Mouse (Mus musculus) liver, embryonic 11.5 days (tissue): ENCODE results near the gene Syp. TPM values are rescaled to one million over a fixed set of nuclear protein-coding genes. Genes with fewer than 3 reads are reported as not detected.

ENCODE experiments used
- ATAC-seq: fragments of 200-750 bp; cut with Nextera tagmentation; replicated peaks from 2 replicates; pipeline ENCODE4 v1.8.0; 2017; ENCODE audit warnings: moderate number of reproducible peaks, mild to moderate bottlenecking, moderate TSS enrichment, moderate library complexity; ENCODE audit not compliant: low FRiP score
- DNase-seq: peaks from one replicate; pipeline ENCODE4 v3.0.0-alpha.2; 2017; ENCODE audit warnings: low spot score
- H3K27ac ChIP-seq: fragments of 300-500 bp; sonication (generic); 2 replicates; pipeline ENCODE4 v1.5.1; 2014; ENCODE audit warnings: mild to moderate bottlenecking, low read depth, low read length, control low read depth
- H3K27me3 ChIP-seq: fragments of 300-500 bp; sonication (generic); replicated peaks from 2 replicates; pipeline ENCODE4 v1.6.1; 2014; ENCODE audit warnings: low read length, mixed read lengths; ENCODE audit not compliant: control insufficient read depth, insufficient read depth
- H3K36me3 ChIP-seq: fragments of 300-500 bp; sonication (generic); 2 replicates; pipeline ENCODE4 v1.6.1; 2014; ENCODE audit warnings: mild to moderate bottlenecking, low read length, moderate library complexity, mixed read lengths; ENCODE audit not compliant: control insufficient read depth, insufficient read depth
- H3K4me1 ChIP-seq: fragments of 300-500 bp; sonication (generic); replicated peaks from 2 replicates; pipeline ENCODE4 v1.6.1; 2014; ENCODE audit warnings: low read length, mixed read lengths; ENCODE audit not compliant: control insufficient read depth, insufficient read depth
- H3K4me2 ChIP-seq: fragments of 300-500 bp; sonication (generic); 2 replicates; pipeline ENCODE4 v1.6.1; 2014; ENCODE audit warnings: mild to moderate bottlenecking, control low read depth, moderate library complexity
- H3K4me3 ChIP-seq: fragments of 300-500 bp; sonication (generic); 2 replicates; pipeline ENCODE4 v1.5.1; 2014; ENCODE audit warnings: low read depth, low read length, control low read depth
- H3K9ac ChIP-seq: fragments of 300-500 bp; sonication (generic); 2 replicates; pipeline ENCODE4 v1.6.1; 2014; ENCODE audit warnings: low read depth, low read length, control low read depth
- H3K9me3 ChIP-seq: fragments of 300-500 bp; sonication (generic); 2 replicates; pipeline ENCODE4 v1.6.1; 2016; ENCODE audit warnings: low read length, inconsistent platforms, mixed read lengths; ENCODE audit not compliant: control insufficient read depth
- WGBS: fragments of 180-500 bp; shearing (Covaris S2); extraction: QIAGEN DNeasy Blood & Tissue Kit; methylation state at CpG from one replicate; pipeline ENCODE4 v1.1.7; 2014; 5-methylcytosine and 5-hydroxymethylcytosine counted together
- polyA plus RNA-seq: library from polyadenylated mRNA; unstranded; fragments of >200 nt; fragmentation: Nextera tagmentation; extraction: Ambion mirVana; gene quantifications from 2 replicates; pipeline ENCODE4 v1.2.1, GENCODE M21; 2014

The Syp gene
- polyA plus RNA-seq = 0.69 and 0.95 TPM in 2 replicates

DNA sequence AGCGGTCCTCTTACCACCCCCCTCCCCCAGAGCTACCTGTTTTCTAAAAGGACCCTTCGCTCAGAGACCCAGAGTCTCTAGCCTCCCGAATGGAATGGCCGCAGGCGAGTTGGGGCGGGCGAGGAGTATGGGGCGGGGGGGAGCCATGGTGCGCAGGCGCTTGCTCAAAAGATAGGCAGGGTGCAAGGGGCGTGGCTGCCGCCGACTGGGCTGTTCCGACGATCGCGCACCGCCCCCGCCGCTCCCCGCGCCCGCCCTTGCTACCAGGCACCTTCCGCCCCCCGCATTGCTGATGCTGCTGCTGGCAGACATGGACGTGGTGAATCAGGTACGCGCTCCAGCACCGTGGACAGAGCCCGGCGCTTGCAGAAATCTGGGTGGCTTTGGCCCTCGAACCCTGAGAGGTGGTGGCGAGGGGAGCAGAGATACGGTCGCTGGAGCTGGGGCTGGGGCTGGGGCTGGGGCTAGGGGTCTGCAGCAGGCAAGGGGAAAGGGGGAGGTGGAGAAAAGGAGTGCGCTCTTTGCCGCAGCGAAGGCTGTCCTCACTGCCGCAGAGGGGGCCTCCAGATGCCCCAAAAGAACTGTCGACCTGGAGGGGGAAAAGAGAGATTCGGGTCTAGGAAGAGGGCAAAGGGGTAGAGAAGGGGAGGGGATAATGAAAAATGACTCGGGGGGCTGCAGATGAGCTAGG is at the start of gene Syp:
TSS of gene Syp (plus strand) at position 71 of the 691 bp plus-strand sequence.
- no peak within 1 kb of the TSS for H3K27ac ChIP-seq
- peak within 1 kb of the TSS; percentile 33 for H3K4me3 ChIP-seq
- H3K9me3 ChIP-seq = no peaks in the 10 kb centered on the region
- ATAC-seq = peak; percentile 90
- H3K36me3 ChIP-seq = no peaks in the 10 kb centered on the region
- H3K4me1 ChIP-seq = no peaks in the 10 kb centered on the region
- WGBS = 14% methylated on average over 42 of the region's 42 CpGs
- no peak within 1 kb of the TSS for H3K9ac ChIP-seq
- H3K4me2 ChIP-seq = peak within 1 kb of the TSS; percentile 60
- peak; percentile 88 for DNase-seq
- H3K27me3 ChIP-seq = peaks cover 11% of the 10 kb centered on the region

DNA sequence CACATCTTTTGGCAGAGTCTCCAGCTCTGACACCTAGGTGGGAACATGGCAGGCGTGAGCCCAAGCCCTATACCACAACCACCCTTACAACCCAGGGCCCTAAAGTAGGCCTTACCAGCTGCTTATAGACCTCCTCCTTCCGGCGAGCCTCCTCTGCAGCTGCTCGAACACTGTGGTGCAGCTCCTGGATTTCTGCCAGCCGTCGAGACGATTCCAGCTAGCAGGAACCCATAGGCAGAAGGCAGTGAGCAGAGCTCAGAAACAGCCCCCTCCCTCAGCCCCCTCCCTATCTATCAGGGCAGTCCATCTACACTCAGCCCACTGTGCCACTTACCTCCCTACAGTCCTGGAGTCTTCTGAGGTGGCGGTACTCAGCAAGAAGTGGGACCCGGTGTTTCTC is 42.9 kb upstream of the Syp start:
- Histone ChIP-seq H3K9ac (no peak overlapping the region), H3K4me3 (no peak overlapping the region), H3K9me3 (no peaks in the 10 kb centered on the region), H3K4me2 (no peak overlapping the region), H3K27ac (no peak overlapping the region), H3K36me3 (peaks cover 4% of the 10 kb centered on the region; the same call in 1 of the 2 replicates), H3K4me1 (no peaks in the 10 kb centered on the region), H3K27me3 (no peaks in the 10 kb centered on the region)
- DNase-seq = no peak
- no peak for ATAC-seq
- 84% methylated on average over 9 of the region's 9 CpGs for WGBS

DNA sequence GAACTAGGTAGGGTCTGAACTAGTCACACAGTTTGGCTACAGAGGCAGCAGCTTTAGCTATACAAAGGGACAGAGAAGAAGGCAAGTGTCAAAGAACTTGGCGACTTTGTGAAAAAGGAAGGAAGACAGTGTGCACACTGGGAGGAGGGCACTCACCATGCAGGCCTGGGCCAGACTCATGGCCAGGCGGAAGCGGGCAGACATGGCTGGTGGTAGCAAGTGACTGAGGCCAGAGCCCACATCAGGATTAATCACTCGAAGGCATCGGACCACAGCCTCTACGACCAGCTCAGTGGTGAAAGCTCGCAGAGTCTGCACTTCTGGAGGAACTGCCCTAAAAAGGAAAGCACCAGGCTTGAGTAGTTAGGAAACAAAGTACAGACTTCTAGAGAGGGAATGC is 34.3 kb upstream of the Syp start:
- Histone ChIP-seq H3K4me2 (peak overlapping the region; percentile 66), H3K27ac (no peak overlapping the region), H3K27me3 (no peaks in the 10 kb centered on the region), H3K36me3 (0 out of 2 replicates have a peak, but pooled peaks cover 2% of the 10 kb centered on the region), H3K4me1 (no peaks in the 10 kb centered on the region), H3K9me3 (no peaks in the 10 kb centered on the region), H3K9ac (0 out of 2 replicates have a peak overlapping the region, but pooled peaks have one; percentile 58), H3K4me3 (peak overlapping the region; percentile 54; the same call in 1 of the 2 replicates)
- DNase-seq = no peak
- 74% methylated on average over 7 of the region's 7 CpGs for WGBS
- no peak for ATAC-seq

DNA sequence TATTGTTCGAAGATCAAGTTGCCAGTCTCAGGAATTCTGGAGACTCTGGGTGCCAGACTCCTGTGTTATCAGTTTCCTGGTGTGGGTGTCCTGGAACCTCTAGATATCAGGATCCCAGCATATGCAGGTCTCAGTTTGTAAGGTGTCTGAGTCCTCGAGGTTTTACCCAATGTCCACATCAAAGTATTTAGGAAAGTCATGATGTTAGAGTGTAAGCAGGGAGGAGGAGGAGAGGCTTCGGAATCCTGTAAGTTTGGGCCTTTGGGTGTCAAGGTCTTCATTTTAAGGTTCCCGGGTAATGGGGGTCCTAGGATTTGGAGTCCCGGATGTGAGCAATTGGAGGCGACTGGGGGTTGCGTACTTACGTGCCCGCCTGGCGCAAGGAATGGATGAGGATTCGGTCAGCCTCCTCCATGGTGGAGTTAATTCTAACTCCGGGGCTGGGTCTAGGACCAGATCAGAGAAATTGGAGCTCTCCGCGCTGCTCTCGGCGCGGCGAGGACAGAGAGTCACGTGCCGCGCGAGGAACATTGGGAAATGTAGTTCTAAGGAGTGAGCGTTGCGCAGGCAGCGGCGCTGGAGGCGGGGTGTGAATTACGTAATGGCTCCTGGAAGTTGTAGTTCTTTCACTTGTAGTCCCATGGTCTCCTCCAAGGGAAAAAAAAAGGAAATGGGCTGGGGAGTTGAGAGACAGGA is 33.2 kb upstream of the Syp start, which contains the start of gene Ccdc22:
TSS of gene Ccdc22 (minus strand) at position 639 of the 696 bp plus-strand sequence.
- Histone ChIP-seq H3K27me3 (peaks cover under 1% of the 10 kb centered on the region; the same call in 1 of the 2 replicates), H3K4me1 (no peaks in the 10 kb centered on the region), H3K4me3 (peak within 1 kb of the TSS; percentile 54), H3K9ac (peak within 1 kb of the TSS; percentile 58), H3K27ac (no peak within 1 kb of the TSS), H3K4me2 (peak within 1 kb of the TSS; percentile 66), H3K9me3 (no peaks in the 10 kb centered on the region), H3K36me3 (no peaks in the 10 kb centered on the region)
- DNase-seq (peak; percentile 66), ATAC-seq (peak; percentile 88)
- 15% methylated on average over 28 of the region's 28 CpGs for WGBS

DNA sequence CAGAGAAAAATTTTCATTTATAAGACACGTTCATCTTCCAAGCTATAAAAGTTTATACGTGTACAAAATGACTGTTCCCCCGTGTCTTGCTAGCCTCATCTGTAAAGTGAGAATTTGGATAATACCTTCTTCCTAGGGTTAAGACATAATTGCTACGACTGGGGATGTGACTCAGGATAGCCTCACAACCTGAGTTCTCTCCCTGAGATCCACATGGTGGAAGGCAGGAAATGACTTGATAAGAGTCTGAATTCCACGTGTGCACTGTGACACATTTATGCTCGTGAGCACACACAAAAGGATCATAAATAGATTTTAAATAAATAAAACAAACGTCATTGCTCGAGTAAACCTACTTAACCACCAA is 32.7 kb upstream of the Syp start:
- Histone ChIP-seq H3K27ac (no peak overlapping the region), H3K36me3 (no peaks in the 10 kb centered on the region), H3K9ac (no peak overlapping the region), H3K9me3 (no peaks in the 10 kb centered on the region), H3K27me3 (peaks cover 5% of the 10 kb centered on the region), H3K4me1 (no peaks in the 10 kb centered on the region), H3K4me3 (no peak overlapping the region), H3K4me2 (peak overlapping the region; percentile 34)
- 33% methylated on average over 8 of the region's 8 CpGs for WGBS
- ATAC-seq (peak; percentile 35; the same call in 1 of the 2 replicates), DNase-seq (no peak)

DNA sequence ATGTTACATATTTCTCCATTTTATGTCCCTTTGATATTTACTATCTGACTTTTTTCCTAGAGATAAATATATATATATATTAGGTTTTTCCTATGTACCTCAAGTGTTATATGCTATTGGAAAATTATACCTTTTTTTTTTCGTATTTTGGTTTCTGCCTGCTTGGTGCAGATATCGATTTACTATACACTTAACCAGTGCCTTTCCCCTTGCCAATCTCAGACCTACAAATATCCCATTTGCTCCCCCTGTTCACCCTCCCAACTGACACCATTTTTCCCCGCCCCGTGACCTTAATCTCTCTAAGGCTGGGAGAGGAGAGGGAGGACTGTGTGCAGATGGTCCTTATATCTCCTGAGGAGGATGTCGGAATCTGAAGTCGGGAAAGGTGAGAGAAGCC is 31.5 kb upstream of the Syp start, which contains the start of gene Cacna1f:
TSS of gene Cacna1f (plus strand) at position 301 of the 400 bp plus-strand sequence.
- Histone ChIP-seq H3K36me3 (no peaks in the 10 kb centered on the region), H3K27ac (no peak within 1 kb of the TSS), H3K4me3 (no peak within 1 kb of the TSS), H3K4me2 (no peak within 1 kb of the TSS; the same call in 1 of the 2 replicates), H3K4me1 (no peaks in the 10 kb centered on the region), H3K27me3 (peaks cover 8% of the 10 kb centered on the region), H3K9me3 (no peaks in the 10 kb centered on the region), H3K9ac (no peak within 1 kb of the TSS)
- ATAC-seq = no peak
- 66% methylated on average over 6 of the region's 6 CpGs for WGBS
- DNase-seq = no peak

DNA sequence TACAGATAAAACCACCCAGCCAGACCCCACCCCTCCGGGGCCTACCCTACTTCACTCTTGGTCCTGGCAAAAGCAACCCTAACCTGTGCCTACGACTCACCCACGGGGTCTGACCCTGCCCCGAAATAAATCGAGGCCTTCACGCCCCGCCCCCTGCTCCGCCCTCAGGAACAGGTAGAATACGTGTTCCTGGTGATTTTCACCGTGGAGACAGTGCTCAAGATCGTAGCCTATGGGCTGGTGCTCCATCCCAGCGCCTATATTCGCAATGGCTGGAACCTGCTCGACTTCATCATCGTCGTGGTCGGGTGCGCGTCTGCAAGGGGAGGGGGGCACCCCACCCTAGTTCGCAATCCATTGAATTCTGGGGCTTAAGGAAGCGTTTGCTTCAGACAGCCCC is 28.2 kb upstream of the Syp start:
- no peak for ATAC-seq

DNA sequence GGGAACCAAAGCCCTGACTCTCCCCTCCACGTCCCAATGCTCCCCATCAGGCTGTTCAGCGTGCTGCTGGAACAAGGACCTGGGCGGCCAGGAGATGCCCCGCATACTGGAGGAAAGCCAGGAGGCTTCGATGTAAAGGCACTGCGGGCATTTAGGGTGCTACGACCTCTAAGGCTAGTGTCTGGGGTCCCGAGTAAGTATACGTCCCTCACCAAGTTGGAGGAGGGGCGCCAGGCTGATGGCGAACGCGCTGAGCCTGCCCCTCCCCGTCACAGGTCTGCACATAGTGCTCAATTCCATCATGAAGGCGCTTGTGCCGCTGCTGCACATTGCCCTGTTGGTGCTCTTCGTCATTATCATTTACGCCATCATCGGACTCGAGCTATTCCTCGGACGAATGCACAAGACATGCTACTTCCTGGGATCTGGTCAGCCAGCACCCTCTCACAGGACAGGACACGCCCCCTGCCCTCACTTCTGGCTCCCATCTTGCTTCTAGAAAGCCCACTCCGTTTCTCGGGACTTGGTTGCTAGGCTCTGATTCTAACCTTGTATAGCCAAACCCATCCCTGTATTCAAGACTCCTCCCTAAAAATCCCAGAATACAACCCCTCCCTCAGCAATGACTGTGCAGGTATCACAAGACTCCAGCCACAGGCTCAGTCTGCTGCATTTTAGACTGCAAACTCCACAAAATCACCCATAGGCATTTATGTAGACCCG is 27.6 kb upstream of the Syp start:
- DNase-seq = no peak
- Histone ChIP-seq H3K4me1 (no peaks in the 10 kb centered on the region), H3K9ac (no peak overlapping the region), H3K36me3 (no peaks in the 10 kb centered on the region), H3K4me3 (peak overlapping the region; percentile 35), H3K27ac (no peak overlapping the region), H3K9me3 (no peaks in the 10 kb centered on the region), H3K27me3 (peaks cover 8% of the 10 kb centered on the region), H3K4me2 (peak overlapping the region; percentile 61)
- WGBS = 21% methylated on average over 26 of the region's 26 CpGs
- no peak for ATAC-seq

More for the DNA sequence above, 28.2 kb upstream of the Syp start:
- no peak overlapping the region for H3K9ac ChIP-seq
- DNase-seq = no peak
- peak overlapping the region; percentile 35 for H3K4me3 ChIP-seq
- H3K27ac ChIP-seq = no peak overlapping the region
- H3K27me3 ChIP-seq = peaks cover 8% of the 10 kb centered on the region
- peak overlapping the region; percentile 61 for H3K4me2 ChIP-seq
- no peaks in the 10 kb centered on the region for H3K36me3 ChIP-seq
- WGBS = 19% methylated on average over 21 of the region's 21 CpGs
- no peaks in the 10 kb centered on the region for H3K4me1 ChIP-seq
- H3K9me3 ChIP-seq = no peaks in the 10 kb centered on the region
